Mouse (Mus musculus) liver, embryonic 14.5 days (tissue): ENCODE measurements around the gene Gstp3.

Experiments
- CTCF ChIP-seq: IDR thresholded peaks from 2 replicates; pipeline ENCODE4 v1.5.1; 2016; ENCODE audit warnings: antibody characterized with exemption, low read depth, control low read depth
- EP300 ChIP-seq: IDR thresholded peaks from 2 replicates; pipeline ENCODE4 v1.6.1; 2016; ENCODE audit warnings: antibody characterized with exemption, low read depth

- TF ChIP-seq CTCF (no peak), EP300 (no peak)
Measured at GRCm38 (mm10) chr19:4033298-4033697, 26.1 kb downstream of the Gstp3 start.
